Mouse (Mus musculus) MEL (cell line): ENCODE results near the gene Plekho1. TPM values are rescaled to one million over a fixed set of nuclear protein-coding genes. Genes with fewer than 3 reads are reported as not detected.

Experiments used
- DNase-seq: peaks from one replicate; pipeline ENCODE4 v3.0.0; 2011; ENCODE audit warnings: low read depth, low spot score
- H3K27ac ChIP-seq: 2 replicates; pipeline ENCODE4 v1.5.1; 2012; ENCODE audit warnings: low read depth, mild to moderate bottlenecking, control low read depth, low read length, moderate library complexity; ENCODE audit not compliant: control insufficient read depth
- H3K27me3 ChIP-seq, 2 experiments: fragments of 150-350 bp in 1 of 2; sonication (generic) in 1 of 2; 2 replicates each; pipeline ENCODE4 v1.6.1; 2012; ENCODE audit warnings: low read length in 2 of 2, mild to moderate bottlenecking in 2 of 2, improper control_type of control experiment in 1 of 2, moderate library complexity in 1 of 2; ENCODE audit not compliant: insufficient read depth in 2 of 2, control insufficient read depth in 1 of 2
- H3K36me3 ChIP-seq, 2 experiments: 2 replicates each; pipeline ENCODE4 v1.6.1; 2012 to 2014; ENCODE audit warnings: low read length in 2 of 2, improper control_type of control experiment in 1 of 2, inconsistent platforms in 1 of 2, mild to moderate bottlenecking in 1 of 2; ENCODE audit not compliant: insufficient read depth in 2 of 2, control insufficient read depth in 1 of 2
- H3K4me1 ChIP-seq, 2 experiments: fragments of 150-350 bp in 1 of 2; sonication (generic) in 1 of 2; 2 replicates each; pipeline ENCODE4 v1.6.1; 2012; ENCODE audit warnings: low read length in 2 of 2, improper control_type of control experiment in 1 of 2, mild to moderate bottlenecking in 1 of 2; ENCODE audit not compliant: insufficient read depth in 2 of 2, control insufficient read depth in 1 of 2
- H3K4me3 ChIP-seq, 2 experiments: fragments of 150-350 bp in 1 of 2; sonication (generic) in 1 of 2; 2 replicates each; pipeline ENCODE4 v1.5.1; 2012; ENCODE audit warnings: low read depth in 2 of 2, low read length in 2 of 2, mild to moderate bottlenecking in 2 of 2, moderate library complexity in 2 of 2, control low read depth in 1 of 2, improper control_type of control experiment in 1 of 2; ENCODE audit not compliant: control insufficient read depth in 1 of 2, insufficient read depth in 1 of 2
- H3K79me2 ChIP-seq: 2 replicates; pipeline ENCODE4 v1.6.1; 2012; ENCODE audit warnings: mild to moderate bottlenecking, low read length, moderate library complexity; ENCODE audit not compliant: control insufficient read depth, poor library complexity, insufficient read depth
- H3K9ac ChIP-seq: 2 replicates; pipeline ENCODE4 v1.6.1; 2012; ENCODE audit warnings: low read depth, mild to moderate bottlenecking, control low read depth, low read length, moderate library complexity; ENCODE audit not compliant: control insufficient read depth, poor library complexity, severe bottlenecking
- H3K9me3 ChIP-seq: fragments of 150-350 bp; sonication (generic); replicated peaks from 2 replicates; pipeline ENCODE4 v1.6.1; 2012; ENCODE audit warnings: mild to moderate bottlenecking, low read length, improper control_type of control experiment, moderate library complexity; ENCODE audit not compliant: insufficient read depth
- CHD1 ChIP-seq: IDR thresholded peaks from 2 replicates; pipeline ENCODE4 v1.6.1; 2012; ENCODE audit warnings: low read depth, mild to moderate bottlenecking, inconsistent platforms, low read length, improper control_type of control experiment
- CTCF ChIP-seq, 3 experiments: IDR thresholded peaks in 2 of 3; conservative IDR thresholded peaks in 1 of 3; 2 replicates each; pipeline ENCODE4 v1.5.1; 2011 to 2012; ENCODE audit warnings: low read length in 3 of 3, low read depth in 2 of 3, mild to moderate bottlenecking in 2 of 3, improper control_type of control experiment in 1 of 3, inconsistent platforms in 1 of 3, mixed read lengths in 1 of 3, moderate library complexity in 1 of 3; ENCODE audit not compliant: control insufficient read depth in 1 of 3, insufficient read depth in 1 of 3, poor library complexity in 1 of 3, severe bottlenecking in 1 of 3
- EP300 ChIP-seq, 2 experiments: IDR thresholded peaks; 2 replicates each; pipeline ENCODE4 v1.6.1; 2011; ENCODE audit warnings: improper control_type of control experiment in 2 of 2, low read length in 2 of 2, low read depth in 1 of 2, mild to moderate bottlenecking in 1 of 2
- ETS1 ChIP-seq: IDR thresholded peaks from 2 replicates; pipeline ENCODE4 v1.6.1; 2012; ENCODE audit warnings: low read depth, mild to moderate bottlenecking, inconsistent platforms, low read length, improper control_type of control experiment, moderate library complexity
- GABPA ChIP-seq: IDR thresholded peaks from 2 replicates; pipeline ENCODE4 v1.6.1; 2012; ENCODE audit warnings: low read depth, mild to moderate bottlenecking, inconsistent platforms, low read length, improper control_type of control experiment, moderate library complexity
- GATA1 ChIP-seq: IDR thresholded peaks from 2 replicates; pipeline ENCODE4 v1.6.1; 2011; ENCODE audit warnings: low read depth, low read length, improper control_type of control experiment
- HCFC1 ChIP-seq: IDR thresholded peaks from 2 replicates; pipeline ENCODE4 v1.6.1; 2012; ENCODE audit warnings: low read depth, mild to moderate bottlenecking, inconsistent platforms, low read length, improper control_type of control experiment, moderate library complexity
- KAT2A ChIP-seq: conservative IDR thresholded peaks from 2 replicates; pipeline ENCODE4 v1.6.1; 2012; ENCODE audit warnings: low read depth, low read length, improper control_type of control experiment, inconsistent platforms
- MAFK ChIP-seq: IDR thresholded peaks from 2 replicates; pipeline ENCODE4 v1.6.1; 2011; ENCODE audit warnings: low read depth, mild to moderate bottlenecking, low read length, improper control_type of control experiment, borderline replicate concordance
- MAZ ChIP-seq: IDR thresholded peaks from 2 replicates; pipeline ENCODE4 v1.6.1; 2012; ENCODE audit warnings: low read depth, mild to moderate bottlenecking, inconsistent platforms, low read length, improper control_type of control experiment
- MEF2A ChIP-seq: IDR thresholded peaks from 2 replicates; pipeline ENCODE4 v1.6.1; 2014; ENCODE audit warnings: low read depth, mild to moderate bottlenecking, inconsistent platforms, low read length, improper control_type of control experiment; ENCODE audit not compliant: poor library complexity, insufficient replicate concordance, severe bottlenecking; ENCODE audit errors: extremely low read depth
- MYB ChIP-seq: IDR thresholded peaks from 2 replicates; pipeline ENCODE4 v1.6.1; 2011; ENCODE audit warnings: mild to moderate bottlenecking, low read depth, low read length, improper control_type of control experiment
- MYC ChIP-seq: IDR thresholded peaks from 2 replicates; pipeline ENCODE4 v1.6.1; 2011; ENCODE audit warnings: low read depth, mild to moderate bottlenecking, low read length, improper control_type of control experiment, moderate library complexity
- POLR2AphosphoS5 ChIP-seq: IDR thresholded peaks from 2 replicates; pipeline ENCODE4 v1.6.1; 2012; ENCODE audit warnings: low read depth, borderline replicate concordance, mild to moderate bottlenecking, inconsistent platforms, low read length, moderate library complexity, mixed read lengths
- RAD21 ChIP-seq: IDR thresholded peaks from 2 replicates; pipeline ENCODE4 v1.6.1; 2011; ENCODE audit warnings: mild to moderate bottlenecking, low read depth, low read length, improper control_type of control experiment
- RCOR1 ChIP-seq: IDR thresholded peaks from 2 replicates; pipeline ENCODE4 v1.6.1; 2012; ENCODE audit warnings: low read depth, mild to moderate bottlenecking, inconsistent platforms, low read length, improper control_type of control experiment
- SIN3A ChIP-seq: IDR thresholded peaks from 2 replicates; pipeline ENCODE4 v1.6.1; 2012; ENCODE audit warnings: low read length, improper control_type of control experiment, inconsistent platforms
- TAL1 ChIP-seq: IDR thresholded peaks from 2 replicates; pipeline ENCODE4 v1.6.1; 2012; ENCODE audit warnings: mild to moderate bottlenecking, inconsistent platforms, low read length, moderate library complexity, mixed read lengths
- TCF12 ChIP-seq: IDR thresholded peaks from 2 replicates; pipeline ENCODE4 v1.6.1; 2014; ENCODE audit warnings: low read depth, mild to moderate bottlenecking, inconsistent platforms, low read length, improper control_type of control experiment, moderate library complexity
- USF1 ChIP-seq: IDR thresholded peaks from 2 replicates; pipeline ENCODE4 v1.6.1; 2014; ENCODE audit warnings: low read depth, mild to moderate bottlenecking, inconsistent platforms, low read length, improper control_type of control experiment, moderate library complexity
- ZC3H11A ChIP-seq: IDR thresholded peaks from 2 replicates; pipeline ENCODE4 v1.6.1; 2012; ENCODE audit warnings: low read depth, mild to moderate bottlenecking, inconsistent platforms, low read length, improper control_type of control experiment
- polyA plus RNA-seq, 2 experiments: library from polyadenylated mRNA; stranded (reverse) in 1 of 2; unstranded in 1 of 2; fragments of >175 nt in 1 of 2; fragments of >200 nt in 1 of 2; gene quantifications; 2 replicates each; pipeline versions ENCODE4 v1.2.1 to v1.2.4; 2012; ENCODE audit warnings: low replicate concordance in 2 of 2, low read depth in 1 of 2; ENCODE audit not compliant: insufficient read length in 2 of 2, insufficient read depth in 1 of 2, missing spikeins in 1 of 2
- total RNA-seq: library from RNA; depleted of rRNA; stranded (reverse); fragments of 300-350 nt; gene quantifications from 2 replicates; pipeline ENCODE4 v1.2.3, GENCODE M21; 2012

Gene Plekho1
- total and polyA plus RNA-seq, 3 experiments = 4.2 to 19.2 TPM; not detected in 1

- no peak for DNase-seq
- Histone ChIP-seq H3K79me2 (no peaks in the 10 kb centered on the region), H3K4me3 (no peak overlapping the region), H3K9ac (no peak overlapping the region), H3K4me1 (peaks cover 10% of the 10 kb centered on the region in 2 experiments), H3K9me3 (no peaks in the 10 kb centered on the region), H3K27me3 (no peaks in the 10 kb centered on the region), H3K36me3 (peaks cover 0 to 18% of the 10 kb centered on the region in 2 experiments; a peak in 2 of 4 replicates), H3K27ac (no peak overlapping the region)
- TF ChIP-seq GABPA (no peak), EP300 (IDR thresholded peaks at IDR 0.05; ENCODE audit: low read depth in 1 of 2, low read length in 2 of 2) (no peak), CTCF (IDR thresholded peaks at IDR 0.05 in 2 of 3, conservative IDR thresholded peaks at IDR 0.05 in 1 of 3; ENCODE audit: control insufficient read depth in 1 of 3, insufficient read depth in 1 of 3, low read depth in 2 of 3, low read length in 3 of 3, poor library complexity in 1 of 3, severe bottlenecking in 1 of 3) (no peak), MEF2A (no peak), ETS1 (no peak), TAL1 (no peak), KAT2A (no peak), GATA1 (no peak), MYC (no peak), MYB (no peak), MAFK (no peak)
Observed at GRCm38 (mm10) chr3:96016257-96016889, 20.6 kb upstream of the Plekho1 start.

GRCm38 (mm10) chr3:96015681-96016080 lies 19.9 kb upstream of the Plekho1 start:
- TF ChIP-seq MYB = no peak
- Histone ChIP-seq H3K27me3 (no peaks in the 10 kb centered on the region), H3K79me2 (no peaks in the 10 kb centered on the region), H3K4me3 (no peak overlapping the region), H3K9me3 (no peaks in the 10 kb centered on the region), H3K27ac (no peak overlapping the region), H3K36me3 (peaks cover 0 to 12% of the 10 kb centered on the region in 2 experiments; a peak in 2 of 4 replicates), H3K9ac (no peak overlapping the region), H3K4me1 (peaks cover 4 to 9% of the 10 kb centered on the region in 2 experiments; a peak in 3 of 4 replicates)
- DNase-seq = no peak

DNA sequence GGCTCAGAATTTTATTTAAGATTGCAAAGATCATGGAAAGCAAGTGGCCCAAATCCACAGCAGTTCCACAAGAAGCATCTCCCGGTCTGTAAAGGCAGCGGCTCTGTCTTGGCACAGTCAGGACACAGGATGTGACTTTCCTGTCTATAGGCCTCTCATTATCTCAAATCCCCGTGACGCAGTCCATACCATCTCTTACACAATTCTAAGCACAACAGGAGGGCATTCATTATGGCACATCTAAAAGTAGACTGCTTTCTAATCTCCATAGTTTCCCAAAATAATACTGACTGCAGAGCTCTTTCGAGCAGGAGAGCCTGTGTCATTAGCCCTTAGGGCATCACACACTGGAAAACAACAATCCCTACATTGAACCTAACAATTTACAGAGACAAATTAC lies 17.0 kb upstream of the Plekho1 start:
- no peak for DNase-seq
- no peak for TF ChIP-seq MAFK
- TF ChIP-seq MAZ = no peak
- no peak for TF ChIP-seq TCF12
- TF ChIP-seq RCOR1 = no peak
- no peak for TF ChIP-seq HCFC1
- no peak for TF ChIP-seq ETS1
- no peak for TF ChIP-seq SIN3A
- no peak for TF ChIP-seq CHD1
- no peak for TF ChIP-seq ZC3H11A
- no peak for TF ChIP-seq RAD21
- TF ChIP-seq POLR2AphosphoS5 = no peak
- TF ChIP-seq USF1 = no peak
- H3K9ac ChIP-seq = no peak overlapping the region
- peaks cover 0 to 11% of the 10 kb centered on the region in 2 experiments; a peak in 2 of 4 replicates for H3K36me3 ChIP-seq
- H3K9me3 ChIP-seq = no peaks in the 10 kb centered on the region
- H3K79me2 ChIP-seq = no peaks in the 10 kb centered on the region
- peaks cover 0 to 9% of the 10 kb centered on the region in 2 experiments; a peak in 2 of 4 replicates for H3K4me1 ChIP-seq
- no peak overlapping the region for H3K27ac ChIP-seq
- no peaks in the 10 kb centered on the region for H3K27me3 ChIP-seq
- H3K4me3 ChIP-seq = no peak overlapping the region
